Mouse (Mus musculus): ENCODE measurements around the gene Ints14.
"Not testable (repeated sequence)": the region's sequence is repeated elsewhere in the genome, so short reads cannot be mapped to it uniquely, and the experiment has no call there.

Ints14 gene

GRCm38 (mm10) chr9:64952055-64952454 is 8.7 kb upstream of the Ints14 start:
- DNase-seq (ENCODE audit: low spot score in 2 of 2), result no peak

DNA sequence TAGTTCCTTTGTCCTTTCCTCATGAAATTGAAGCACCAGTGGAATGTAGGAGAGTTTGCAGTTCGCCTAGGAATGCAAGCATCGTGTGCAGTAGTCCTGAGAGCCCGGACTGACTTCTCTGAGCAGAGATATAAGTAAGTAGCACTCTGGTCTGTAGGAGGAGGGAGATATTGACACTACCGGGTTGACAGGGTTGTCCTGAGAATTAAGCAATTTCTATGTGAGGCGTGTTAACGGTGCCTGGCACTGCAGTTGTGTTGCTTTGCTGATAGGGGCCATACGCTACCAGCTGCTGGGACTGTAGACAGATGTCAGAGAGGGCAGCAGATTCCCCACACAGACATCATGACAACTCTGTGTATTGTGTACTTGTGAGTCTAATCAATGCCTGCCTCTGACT is 7.5 kb upstream of the Ints14 start:
- DNase-seq (ENCODE audit: low spot score in 2 of 2), result no peak

DNA sequence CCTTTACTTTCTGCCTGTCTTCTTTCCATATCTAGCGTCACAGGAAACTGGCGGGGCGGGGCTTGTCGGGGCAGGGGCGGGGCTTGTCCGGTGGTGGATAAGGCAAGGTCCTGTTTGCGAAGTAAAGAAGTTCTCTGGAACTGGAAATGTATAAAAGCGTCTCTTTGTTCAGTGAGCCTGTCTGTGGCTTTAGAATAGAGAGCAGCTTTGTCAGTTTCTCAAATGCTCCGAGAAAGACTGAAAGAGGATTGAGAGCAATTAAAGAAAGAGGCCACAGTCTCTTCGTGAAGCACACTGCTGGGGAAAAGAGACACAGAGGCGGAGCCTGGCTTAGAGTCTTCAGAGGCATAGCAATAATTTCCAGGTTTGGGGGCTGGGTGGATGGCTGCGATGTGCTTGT is 4.4 kb upstream of the Ints14 start:
- DNase-seq (ENCODE audit: low spot score in 2 of 2), result peak; percentile 34 to 72

GRCm38 (mm10) chr9:64957276-64957675 is 3.4 kb upstream of the Ints14 start:
- DNase-seq (ENCODE audit: low spot score in 2 of 2), result no peak

- no peak for DNase-seq (ENCODE audit: low spot score in 2 of 2)
These were observed 244 bp downstream of the Ints14 start for GRCm38 (mm10) chr9:64960978-64961320.

- no peak for DNase-seq (ENCODE audit: low spot score in 2 of 2)
These were observed 19.8 kb downstream of the Ints14 start for GRCm38 (mm10) chr9:64980548-64980947.

DNA sequence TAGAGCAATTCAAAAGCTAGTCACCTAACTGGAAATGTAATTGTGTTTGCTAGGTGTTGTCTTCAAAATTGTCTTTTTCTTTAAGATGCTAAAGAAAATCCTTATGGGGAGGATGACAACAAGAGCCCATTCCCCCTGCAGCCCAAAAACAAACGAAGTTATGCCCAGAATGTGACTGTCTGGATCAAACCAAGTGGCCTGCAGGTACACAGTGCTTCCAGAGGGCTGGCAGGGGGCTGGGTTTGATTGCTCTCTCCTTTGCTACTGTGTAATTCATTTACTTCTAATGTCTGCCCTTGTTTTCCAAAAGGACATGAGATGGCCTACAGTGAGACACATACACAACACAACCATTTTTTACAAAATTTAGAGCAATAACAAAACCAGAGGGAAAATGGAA is 21.2 kb downstream of the Ints14 start:
- no peak for DNase-seq (ENCODE audit: low spot score in 2 of 2)

GRCm38 (mm10) chr9:64985037-64985794 is 24.5 kb downstream of the Ints14 start:
- DNase-seq (ENCODE audit: low spot score in 2 of 2), result peak in 1 of 2 experiments; percentile 19

DNA sequence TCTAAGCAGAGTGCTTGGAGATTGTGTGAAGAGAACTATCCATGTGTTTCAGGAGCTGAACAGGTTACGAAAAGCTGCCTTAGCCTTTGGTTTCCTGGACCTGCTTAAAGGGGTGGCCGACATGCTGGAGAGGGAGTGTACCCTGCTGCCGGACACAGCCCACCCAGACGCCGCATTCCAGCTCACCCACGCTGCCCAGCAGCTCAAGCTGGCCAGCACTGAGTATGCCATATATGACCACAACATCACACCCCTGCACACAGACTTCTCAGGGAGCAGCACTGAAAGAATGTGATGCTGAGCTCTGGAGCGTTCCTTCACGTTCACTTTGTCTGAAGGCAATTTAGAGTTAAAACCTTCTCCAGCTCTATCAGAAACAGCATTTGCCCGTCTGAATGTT is 25.1 kb downstream of the Ints14 start:
- no peak for DNase-seq (ENCODE audit: low spot score in 2 of 2)

- DNase-seq (ENCODE audit: low spot score in 2 of 2), result no peak
These were observed 26.9 kb downstream of the Ints14 start for GRCm38 (mm10) chr9:64987651-64988050.

GRCm38 (mm10) chr9:64988443-64988842 is 27.7 kb downstream of the Ints14 start:
- no peak for DNase-seq (ENCODE audit: low spot score in 2 of 2)

DNA sequence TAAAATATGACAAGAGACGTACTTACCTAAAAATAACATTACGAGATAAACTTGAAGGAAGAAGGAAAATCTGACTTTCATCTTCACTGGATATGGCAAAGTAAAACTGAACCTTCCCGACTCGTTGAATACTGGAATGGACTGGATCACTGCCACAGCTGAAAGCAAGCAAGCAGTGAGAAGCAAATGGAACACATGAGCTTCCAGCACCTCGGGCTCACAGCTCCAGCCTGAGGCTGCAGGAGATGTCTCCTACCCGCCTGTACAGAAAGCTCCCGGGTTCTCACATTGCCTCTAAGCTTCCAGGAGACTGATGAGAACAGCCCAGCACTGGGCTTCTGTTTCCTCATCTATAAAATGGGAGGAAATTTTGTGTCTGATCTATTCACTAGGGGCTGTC is 29.6 kb downstream of the Ints14 start:
- DNase-seq (ENCODE audit: low spot score in 2 of 2), result no peak

DNA sequence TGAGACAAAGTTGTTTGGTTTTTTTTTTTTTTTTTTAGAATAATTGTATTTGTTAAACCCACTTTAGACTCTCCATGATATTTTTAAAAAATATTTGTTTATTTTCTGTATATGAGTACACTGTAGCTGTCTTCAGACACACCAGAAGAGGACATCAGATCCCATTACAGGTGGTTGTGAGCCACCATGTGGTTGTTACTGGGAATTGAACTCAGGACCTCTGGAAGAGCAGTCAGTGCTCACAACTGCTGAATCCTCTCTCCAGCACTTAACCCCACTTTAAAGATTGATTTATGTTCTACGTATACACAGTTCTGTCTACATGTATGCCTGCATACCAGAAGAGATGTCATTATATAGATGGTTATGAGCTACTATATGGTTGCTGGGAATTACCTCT is 34.8 kb downstream of the Ints14 start:
- DNase-seq (ENCODE audit: low spot score in 2 of 2), result not testable (repeated sequence)

DNA sequence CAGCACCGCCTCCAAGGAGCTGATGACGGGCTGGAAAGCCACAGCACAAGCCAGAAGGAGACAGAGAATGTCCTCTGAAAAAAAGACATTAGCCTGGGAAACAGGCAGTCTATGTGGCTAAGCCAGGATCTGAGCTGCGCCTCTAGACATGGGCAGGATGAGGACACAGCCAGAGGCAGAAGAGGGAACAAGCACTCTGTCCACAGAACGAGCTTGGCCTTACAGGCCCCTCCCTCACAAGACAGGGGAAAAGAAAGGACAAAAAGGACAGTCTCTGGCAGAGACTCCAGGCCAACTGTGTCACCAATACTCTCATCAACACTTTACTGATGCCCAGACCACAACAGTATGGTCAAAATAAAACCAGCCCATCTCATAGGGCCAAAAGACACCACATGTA is 40.8 kb downstream of the Ints14 start:
- DNase-seq (ENCODE audit: low spot score in 2 of 2), result no peak

GRCm38 (mm10) chr9:65005737-65006136 is 45.0 kb downstream of the Ints14 start:
- DNase-seq (ENCODE audit: low spot score in 2 of 2), result no peak

GRCm38 (mm10) chr9:65010632-65011031 is 49.9 kb downstream of the Ints14 start:
- DNase-seq (ENCODE audit: low spot score in 2 of 2), result no peak

GRCm38 (mm10) chr9:65011304-65011703 is 50.6 kb downstream of the Ints14 start:
- DNase-seq (ENCODE audit: low spot score in 2 of 2), result peak in 1 of 2 experiments; percentile 53

DNA sequence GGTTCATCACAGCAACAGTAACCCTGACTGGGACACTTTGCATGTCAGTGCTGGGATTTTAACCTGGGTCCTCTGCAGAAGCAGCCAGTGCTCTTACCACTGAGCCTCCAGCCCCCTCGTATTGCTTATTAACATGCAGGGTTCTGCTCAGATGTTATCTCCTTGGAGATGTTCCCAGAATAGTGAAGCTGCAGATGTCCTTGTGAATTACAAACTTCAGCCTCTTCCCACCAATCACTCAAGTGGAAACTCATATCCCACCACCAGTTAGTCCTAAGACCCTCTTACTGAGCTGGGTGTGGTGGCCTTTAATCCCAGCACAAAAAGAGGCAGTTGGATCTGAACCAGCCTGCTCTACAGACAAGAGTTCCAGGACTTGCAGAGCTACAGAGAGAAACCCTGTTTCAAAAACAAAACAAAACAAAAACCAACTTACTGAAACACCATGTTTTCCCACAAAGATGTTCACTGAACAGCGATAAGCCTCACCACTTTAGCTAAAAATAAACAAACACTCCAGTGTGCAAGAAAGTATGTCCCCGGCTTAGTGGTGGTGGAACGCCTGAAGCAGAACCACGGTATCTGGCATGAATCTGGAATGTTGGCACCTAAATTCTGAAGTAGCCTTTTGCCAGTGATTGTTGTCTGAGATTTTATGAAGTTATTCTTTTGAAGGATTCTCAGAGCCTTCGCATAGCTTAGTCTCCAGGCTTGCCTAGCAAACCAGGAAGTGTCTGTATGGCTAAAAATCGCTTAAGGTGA is 54.9 kb downstream of the Ints14 start:
- no peak for DNase-seq (ENCODE audit: low spot score in 2 of 2)

- no peak for DNase-seq (ENCODE audit: low spot score in 2 of 2)
These were observed 55.7 kb downstream of the Ints14 start for GRCm38 (mm10) chr9:65016241-65016977.

GRCm38 (mm10) chr9:65016978-65017827 is 56.5 kb downstream of the Ints14 start:
- no peak for DNase-seq (ENCODE audit: low spot score in 2 of 2)

DNA sequence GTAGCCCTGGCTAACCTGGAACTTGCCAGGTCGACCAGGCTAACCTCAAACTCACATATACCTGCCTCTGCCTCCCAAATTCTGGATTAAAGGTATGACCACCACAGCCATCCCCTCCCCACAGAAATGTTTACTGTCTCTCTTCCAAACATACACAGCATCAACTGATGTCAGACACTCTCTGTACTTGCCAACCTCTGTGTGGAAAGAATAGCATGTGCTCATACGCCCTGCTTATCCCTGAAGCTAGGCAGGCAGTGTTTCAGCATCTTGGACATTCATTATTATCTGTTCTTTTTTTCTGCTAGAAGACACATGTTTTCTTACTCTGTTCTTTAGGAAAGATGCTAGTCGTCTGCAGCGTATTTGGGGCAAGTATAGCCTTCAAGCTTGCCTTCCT is 57.2 kb downstream of the Ints14 start:
- DNase-seq (ENCODE audit: low spot score in 2 of 2), result no peak
